20 mouse cellular contexts compared by ENCODE assay signal in genomic region chr17:15518186-15518585, GRCm38 (mm10). TPM values are rescaled to one million over a fixed set of nuclear protein-coding genes. Genes with fewer than 3 reads are reported as not detected.
DNase-seq lines count a peak whose midpoint lies in the region; ATAC-seq lines count a peak whose summit lies in the region.
"Had no signal": no experiment of that assay in that cellular context is flagged by ENCODE, and none has a peak within 500 bp of the region (broad histone marks: within the 10 kb centered on the region; RNA-seq: fewer than 3 reads in every experiment).

No protein-coding gene starts in this region.

- peak; percentile 67; the same call in 1 of the 2 replicates for ATAC-seq in hindbrain, embryonic 16.5 days
- ATAC-seq in midbrain, embryonic 15.5 days (replicated peaks) = 0 out of 2 replicates have a peak, but pooled peaks have one; percentile 60
- ATAC-seq in midbrain, embryonic 14.5 days (ENCODE audit: low FRiP score, low TSS enrichment) = no peak
- ATAC-seq in activated CD4-positive, CD25-positive, alpha-beta regulatory T cell, adult 4 months = peak; percentile 44
- peak; percentile 55; the same call in 1 of the 2 replicates for ATAC-seq in megakaryocyte progenitor cell, adult 5-6 weeks (replicated peaks; ENCODE audit: poor library complexity)
- ATAC-seq: intestine, embryonic 15.5 days had no signal

- H3K36me3 ChIP-seq in hindbrain, embryonic 16.5 days (ENCODE audit: control insufficient read depth, insufficient read depth, low read length) = peaks cover 73% of the 10 kb centered on the region
- peaks cover 100% of the 10 kb centered on the region for H3K36me3 ChIP-seq in hindbrain, embryonic 10.5 days
- peaks cover 85% of the 10 kb centered on the region for H3K36me3 ChIP-seq in midbrain, embryonic 15.5 days (replicated peaks)
- peaks cover 95% of the 10 kb centered on the region for H3K36me3 ChIP-seq in midbrain, embryonic 14.5 days (ENCODE audit: control insufficient read depth, insufficient read depth, low read length)

- H3K4me1 ChIP-seq in hindbrain, embryonic 16.5 days (ENCODE audit: control insufficient read depth, insufficient read depth, low read depth, low read length) = no peaks in the 10 kb centered on the region
- H3K4me1 ChIP-seq in hindbrain, embryonic 10.5 days (replicated peaks) = no peaks in the 10 kb centered on the region
- no peaks in the 10 kb centered on the region for H3K4me1 ChIP-seq in midbrain, embryonic 15.5 days
- no peaks in the 10 kb centered on the region for H3K4me1 ChIP-seq in midbrain, embryonic 14.5 days (ENCODE audit: control insufficient read depth, insufficient read depth, low read length)
- H3K4me1 ChIP-seq: embryonic facial prominence, embryonic 13.5 days; forebrain, embryonic 12.5 days; heart, embryonic 13.5 days; hindbrain, embryonic 13.5 days; intestine, embryonic 15.5 days had no signal

- no peak overlapping the region for H3K4me2 ChIP-seq in hindbrain, embryonic 16.5 days (ENCODE audit: low read length)
- H3K4me2 ChIP-seq in midbrain, embryonic 15.5 days = no peak overlapping the region
- no peak overlapping the region for H3K4me2 ChIP-seq in midbrain, embryonic 14.5 days (ENCODE audit: low read length)
- H3K4me2 ChIP-seq: embryonic facial prominence, embryonic 13.5 days; forebrain, embryonic 12.5 days; heart, embryonic 13.5 days; hindbrain, embryonic 13.5 days; intestine, embryonic 15.5 days had no signal

- H3K27ac ChIP-seq in hindbrain, embryonic 16.5 days (ENCODE audit: low read depth, low read length) = no peak overlapping the region
- no peak overlapping the region for H3K27ac ChIP-seq in hindbrain, embryonic 10.5 days
- H3K27ac ChIP-seq in midbrain, embryonic 15.5 days = no peak overlapping the region
- no peak overlapping the region for H3K27ac ChIP-seq in midbrain, embryonic 14.5 days (replicated peaks; ENCODE audit: low read depth, low read length)
- H3K27ac ChIP-seq: embryonic facial prominence, embryonic 13.5 days; forebrain, embryonic 12.5 days; heart, embryonic 13.5 days; hindbrain, embryonic 13.5 days; intestine, embryonic 15.5 days had no signal

- H3K27me3 ChIP-seq in hindbrain, embryonic 16.5 days (replicated peaks; ENCODE audit: control insufficient read depth, insufficient read depth, low read length) = no peaks in the 10 kb centered on the region
- H3K27me3 ChIP-seq in hindbrain, embryonic 10.5 days (ENCODE audit: insufficient read depth, poor library complexity, severe bottlenecking) = no peaks in the 10 kb centered on the region
- H3K27me3 ChIP-seq in midbrain, embryonic 15.5 days (replicated peaks) = no peaks in the 10 kb centered on the region
- no peaks in the 10 kb centered on the region for H3K27me3 ChIP-seq in midbrain, embryonic 14.5 days (ENCODE audit: control insufficient read depth, insufficient read depth, low read length)
- H3K27me3 ChIP-seq: embryonic facial prominence, embryonic 13.5 days; forebrain, embryonic 12.5 days; heart, embryonic 13.5 days; hindbrain, embryonic 13.5 days; intestine, embryonic 15.5 days had no signal

- DNase-seq in hindbrain, embryonic 10.5 days (ENCODE audit: low spot score) = no peak
- DNase-seq in midbrain, embryonic 14.5 days = no peak
- no peak for DNase-seq in right cerebral cortex, postnatal 25 days
- no peak for DNase-seq in lung, postnatal 36 days
- DNase-seq: adrenal gland, postnatal 14 days; cerebellum, adult 11-12 months; cerebellum, adult 9-10 months; cerebellum, postnatal 36 days; gastrocnemius, postnatal 36 days; heart, postnatal 10 days; heart, postnatal 4 days had no signal

- 93% methylated on average over 5 of the region's 5 CpGs for WGBS in hindbrain, embryonic 16.5 days
- 92% methylated on average over 5 of the region's 5 CpGs for WGBS in hindbrain, embryonic 10.5 days
- 91% methylated on average over 5 of the region's 5 CpGs for WGBS in midbrain, embryonic 15.5 days
- 95% methylated on average over 5 of the region's 5 CpGs for WGBS in midbrain, embryonic 14.5 days

- H3K4me3 ChIP-seq in hindbrain, embryonic 16.5 days (ENCODE audit: low read length) = no peak overlapping the region
- no peak overlapping the region for H3K4me3 ChIP-seq in hindbrain, embryonic 10.5 days
- H3K4me3 ChIP-seq in midbrain, embryonic 15.5 days = no peak overlapping the region
- no peak overlapping the region for H3K4me3 ChIP-seq in midbrain, embryonic 14.5 days (replicated peaks; ENCODE audit: low read depth, low read length)
- H3K4me3 ChIP-seq: embryonic facial prominence, embryonic 13.5 days; forebrain, embryonic 12.5 days; heart, embryonic 13.5 days; hindbrain, embryonic 13.5 days; intestine, embryonic 15.5 days had no signal

- H3K9ac ChIP-seq in hindbrain, embryonic 16.5 days (ENCODE audit: low read depth, low read length) = no peak overlapping the region
- no peak overlapping the region for H3K9ac ChIP-seq in midbrain, embryonic 15.5 days
- H3K9ac ChIP-seq in midbrain, embryonic 14.5 days (replicated peaks; ENCODE audit: low read length) = no peak overlapping the region
- H3K9ac ChIP-seq: embryonic facial prominence, embryonic 13.5 days; forebrain, embryonic 12.5 days; heart, embryonic 13.5 days; hindbrain, embryonic 13.5 days; intestine, embryonic 15.5 days had no signal

- no peaks in the 10 kb centered on the region for H3K9me3 ChIP-seq in hindbrain, embryonic 16.5 days (ENCODE audit: control insufficient read depth, low read length)
- H3K9me3 ChIP-seq in hindbrain, embryonic 10.5 days = no peaks in the 10 kb centered on the region
- H3K9me3 ChIP-seq in midbrain, embryonic 15.5 days = no peaks in the 10 kb centered on the region
- H3K9me3 ChIP-seq in midbrain, embryonic 14.5 days (ENCODE audit: control insufficient read depth, low read length) = no peaks in the 10 kb centered on the region
- H3K9me3 ChIP-seq: embryonic facial prominence, embryonic 13.5 days; forebrain, embryonic 12.5 days; heart, embryonic 13.5 days; hindbrain, embryonic 13.5 days; intestine, embryonic 15.5 days had no signal

RNA-seq across cellular contexts. Expression of gene Pdcd2, which starts 8.9 kb away (rescaled TPM):
- polyA plus RNA-seq in hindbrain, embryonic 16.5 days (2015; fragmentation: Nextera tagmentation; extraction: Ambion mirVana) = 49.8 and 55.0 TPM in 2 replicates
- 49.8 and 51.1 TPM in 2 replicates for polyA plus RNA-seq in hindbrain, embryonic 10.5 days (2016; fragmentation: Nextera tagmentation; extraction: Ambion mirVana)
- polyA plus RNA-seq in midbrain, embryonic 15.5 days (2015; fragmentation: Nextera tagmentation; extraction: Ambion mirVana) = 58.3 and 59.7 TPM in 2 replicates
- 66.4 and 70.8 TPM in 2 replicates for polyA plus RNA-seq in midbrain, embryonic 14.5 days (2014; fragmentation: Nextera tagmentation; extraction: Ambion mirVana)
- 10 to 100 TPM; 17.2 to 34.8 TPM for polyA plus RNA-seq in activated CD4-positive, CD25-positive, alpha-beta regulatory T cell, adult 4 months (2017; shearing (Covaris generic))
- total RNA-seq in megakaryocyte progenitor cell, adult 5-6 weeks (2015) = 61.5 and 79.9 TPM in 2 replicates
- total RNA-seq in megakaryocyte progenitor cell, adult 5-6 weeks (2017) = 93.2 and 126 TPM in 2 replicates

RNA-seq across cellular contexts. Expression of gene Tbp, which starts 18.5 kb away (rescaled TPM):
- 51.1 and 52.6 TPM in 2 replicates for polyA plus RNA-seq in hindbrain, embryonic 16.5 days (2015; fragmentation: Nextera tagmentation; extraction: Ambion mirVana)
- 62.1 and 64.2 TPM in 2 replicates for polyA plus RNA-seq in hindbrain, embryonic 10.5 days (2016; fragmentation: Nextera tagmentation; extraction: Ambion mirVana)
- polyA plus RNA-seq in midbrain, embryonic 15.5 days (2015; fragmentation: Nextera tagmentation; extraction: Ambion mirVana) = 64.6 and 68.2 TPM in 2 replicates
- polyA plus RNA-seq in midbrain, embryonic 14.5 days (2014; fragmentation: Nextera tagmentation; extraction: Ambion mirVana) = 64.6 and 70.9 TPM in 2 replicates
- 10 to 100 TPM; 43.5 to 57.4 TPM for polyA plus RNA-seq in activated CD4-positive, CD25-positive, alpha-beta regulatory T cell, adult 4 months (2017; shearing (Covaris generic))
- total RNA-seq in megakaryocyte progenitor cell, adult 5-6 weeks (2015) = 83.4 and 106 TPM in 2 replicates
- 43.5 and 58.8 TPM in 2 replicates for total RNA-seq in megakaryocyte progenitor cell, adult 5-6 weeks (2017)

RNA-seq across cellular contexts. Expression of gene Psmb1, which starts 18.6 kb away (rescaled TPM):
- 227 and 248 TPM in 2 replicates for polyA plus RNA-seq in hindbrain, embryonic 16.5 days (2015; fragmentation: Nextera tagmentation; extraction: Ambion mirVana)
- 291 TPM in 2 replicates for polyA plus RNA-seq in hindbrain, embryonic 10.5 days (2016; fragmentation: Nextera tagmentation; extraction: Ambion mirVana)
- polyA plus RNA-seq in midbrain, embryonic 15.5 days (2015; fragmentation: Nextera tagmentation; extraction: Ambion mirVana) = 217 and 221 TPM in 2 replicates
- 255 and 268 TPM in 2 replicates for polyA plus RNA-seq in midbrain, embryonic 14.5 days (2014; fragmentation: Nextera tagmentation; extraction: Ambion mirVana)
- polyA plus RNA-seq in activated CD4-positive, CD25-positive, alpha-beta regulatory T cell, adult 4 months (2017; shearing (Covaris generic)) = 100 to 1,000 TPM; 384 to 432 TPM
- 151 and 162 TPM in 2 replicates for total RNA-seq in megakaryocyte progenitor cell, adult 5-6 weeks (2015)
- 167 and 190 TPM in 2 replicates for total RNA-seq in megakaryocyte progenitor cell, adult 5-6 weeks (2017)

RNA-seq across cellular contexts. Expression of gene Prdm9, which starts 46.0 kb away (rescaled TPM):
- polyA plus RNA-seq in hindbrain, embryonic 16.5 days (2015; fragmentation: Nextera tagmentation; extraction: Ambion mirVana) = 1.4 and 1.7 TPM in 2 replicates
- 2.3 and 3.2 TPM in 2 replicates for polyA plus RNA-seq in hindbrain, embryonic 10.5 days (2016; fragmentation: Nextera tagmentation; extraction: Ambion mirVana)
- polyA plus RNA-seq in midbrain, embryonic 15.5 days (2015; fragmentation: Nextera tagmentation; extraction: Ambion mirVana) = 1.9 and 2.7 TPM in 2 replicates
- polyA plus RNA-seq in midbrain, embryonic 14.5 days (2014; fragmentation: Nextera tagmentation; extraction: Ambion mirVana) = 0.93 and 0.96 TPM in 2 replicates
- 1 to 10 TPM; 4.7 to 6.5 TPM for polyA plus RNA-seq in activated CD4-positive, CD25-positive, alpha-beta regulatory T cell, adult 4 months (2017; shearing (Covaris generic))
- total RNA-seq in megakaryocyte progenitor cell, adult 5-6 weeks (2015) = 2.1 and 3.2 TPM in 2 replicates
- 1.3 and 5.2 TPM in 2 replicates for total RNA-seq in megakaryocyte progenitor cell, adult 5-6 weeks (2017)
